Mouse (Mus musculus) testis, adult 2 months (tissue): ENCODE results near the gene Ly75.

Source experiments
- CTCF ChIP-seq: fragments of 200-500 bp; IDR thresholded peaks from 2 replicates; pipeline ENCODE4 v1.5.1; 2012; ENCODE audit warnings: low read depth, mild to moderate bottlenecking, inconsistent platforms, low read length, moderate library complexity; ENCODE audit not compliant: control insufficient read depth, insufficient read depth, insufficient replicate concordance
- POLR2A ChIP-seq: fragments of 200-500 bp; IDR thresholded peaks from 2 replicates; pipeline ENCODE4 v1.6.1; 2012; ENCODE audit warnings: low read depth, mild to moderate bottlenecking, inconsistent platforms, low read length, moderate library complexity; ENCODE audit not compliant: control insufficient read depth

DNA sequence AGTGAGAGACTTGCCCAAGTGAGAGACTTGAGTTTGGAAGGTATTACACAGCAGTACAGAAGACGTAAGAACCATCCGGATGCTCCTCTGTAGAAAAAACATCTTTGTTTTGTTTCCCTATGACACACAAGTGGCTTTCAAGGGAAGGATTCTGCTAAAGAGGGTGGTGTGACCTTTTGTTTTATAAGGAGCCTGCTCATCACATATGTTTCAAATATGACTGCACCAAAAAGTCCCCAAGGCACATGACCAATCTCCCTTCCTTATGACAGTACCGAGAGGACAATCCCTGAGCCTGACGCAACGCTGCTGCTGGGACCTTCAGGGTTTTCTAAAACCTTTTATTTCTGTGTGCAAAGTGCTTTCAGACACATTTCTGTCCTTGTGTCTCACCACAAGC lies 12.9 kb downstream of the Ly75 start:
- TF ChIP-seq POLR2A (no peak), CTCF (no peak)
